8 mouse cellular contexts compared by ENCODE assay signal in the genomic region with DNA sequence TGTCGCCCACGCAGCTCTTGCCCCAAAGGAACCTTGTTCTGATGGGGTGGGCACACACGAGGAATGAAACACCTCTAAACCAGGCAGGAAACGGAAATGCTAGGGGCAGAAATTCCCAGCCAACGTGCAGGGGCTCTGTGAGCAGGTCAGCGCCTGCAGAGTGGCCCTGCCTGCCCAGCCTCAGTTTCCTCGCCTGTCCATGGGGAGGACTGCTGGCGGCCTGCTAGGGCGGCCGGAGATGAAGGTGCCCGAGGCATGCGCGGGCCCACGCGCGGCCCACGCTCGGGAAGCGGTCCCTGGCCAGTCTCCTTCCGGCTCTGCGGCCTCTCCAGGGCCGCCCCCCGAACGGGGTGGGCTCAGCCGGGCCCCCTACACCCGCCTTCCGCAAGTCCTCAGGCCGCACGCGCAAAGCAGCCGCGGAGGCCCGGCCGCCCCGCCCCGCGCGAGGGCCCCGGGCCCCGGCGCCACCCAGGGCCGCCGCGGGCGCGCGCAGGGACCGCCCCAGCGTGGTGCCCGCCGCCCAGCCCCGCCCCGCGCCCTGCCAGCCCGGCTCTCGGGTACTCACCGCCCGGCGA. TPM values are rescaled to one million over a fixed set of nuclear protein-coding genes. Genes with fewer than 3 reads are reported as not detected.
DNase-seq lines count a peak whose midpoint lies in the region; ATAC-seq lines count a peak whose summit lies in the region.

No protein-coding gene starts in this region.

- peak; percentile 34 for DNase-seq in ovary, adult 18-20 months (ENCODE audit: low spot score)
- DNase-seq in ovary, postnatal 10 days (ENCODE audit: low spot score): no peak
- DNase-seq in embryo, embryonic 11.5 days (ENCODE audit: low read depth, low spot score): peak; percentile 41
- DNase-seq in heart, postnatal 4 days: peak; percentile 24
- peak; percentile 78 for DNase-seq in limb, embryonic 10.5 days (ENCODE audit: low spot score)
- DNase-seq in cerebellum, adult 9-10 months: no peak

- H3K36me3 ChIP-seq in limb, embryonic 10.5 days: no peaks in the 10 kb centered on the region
- no peaks in the 10 kb centered on the region for H3K36me3 ChIP-seq in midbrain, embryonic 16.5 days (ENCODE audit: control insufficient read depth, insufficient read depth, low read length)
- H3K36me3 ChIP-seq in stomach, embryonic 15.5 days: no peaks in the 10 kb centered on the region

- peak; percentile 88 for ATAC-seq in midbrain, embryonic 16.5 days
- peak; percentile 87 for ATAC-seq in stomach, embryonic 15.5 days (ENCODE audit: insufficient read depth, low FRiP score, low read depth)

- WGBS in limb, embryonic 10.5 days: 4% methylated on average over 59 of the region's 59 CpGs
- 4% methylated on average over 31 of the region's 59 CpGs for WGBS in midbrain, embryonic 16.5 days
- 3% methylated on average over 35 of the region's 59 CpGs for WGBS in stomach, embryonic 15.5 days

- peak overlapping the region; percentile 80 for H3K4me2 ChIP-seq in midbrain, embryonic 16.5 days (ENCODE audit: low read length)
- peak overlapping the region; percentile 73 for H3K4me2 ChIP-seq in stomach, embryonic 15.5 days

- peaks cover 29% of the 10 kb centered on the region for H3K27me3 ChIP-seq in limb, embryonic 10.5 days (ENCODE audit: low read depth, poor library complexity, severe bottlenecking)
- no peaks in the 10 kb centered on the region; the same call in 1 of the 2 replicates for H3K27me3 ChIP-seq in midbrain, embryonic 16.5 days (ENCODE audit: control insufficient read depth, insufficient read depth, low read depth, low read length)
- H3K27me3 ChIP-seq in stomach, embryonic 15.5 days (replicated peaks): 0 out of 2 replicates have a peak, but pooled peaks cover 5% of the 10 kb centered on the region

- H3K9ac ChIP-seq in midbrain, embryonic 16.5 days (ENCODE audit: low read depth, low read length): peak overlapping the region; percentile 84
- peak overlapping the region; percentile 53 for H3K9ac ChIP-seq in stomach, embryonic 15.5 days

- no peaks in the 10 kb centered on the region for H3K9me3 ChIP-seq in limb, embryonic 10.5 days (replicated peaks)
- H3K9me3 ChIP-seq in midbrain, embryonic 16.5 days (replicated peaks; ENCODE audit: control insufficient read depth, low read length, poor library complexity, severe bottlenecking): no peaks in the 10 kb centered on the region
- no peaks in the 10 kb centered on the region for H3K9me3 ChIP-seq in stomach, embryonic 15.5 days

- H3K4me1 ChIP-seq in limb, embryonic 10.5 days: peaks cover 30% of the 10 kb centered on the region
- H3K4me1 ChIP-seq in midbrain, embryonic 16.5 days (ENCODE audit: control insufficient read depth, insufficient read depth, low read length): peaks cover 13% of the 10 kb centered on the region
- H3K4me1 ChIP-seq in stomach, embryonic 15.5 days: peaks cover 8% of the 10 kb centered on the region

- peak overlapping the region; percentile 91 for H3K27ac ChIP-seq in limb, embryonic 10.5 days
- H3K27ac ChIP-seq in midbrain, embryonic 16.5 days (ENCODE audit: low read length): peak overlapping the region; percentile 67
- H3K27ac ChIP-seq in stomach, embryonic 15.5 days: no peak overlapping the region

- H3K4me3 ChIP-seq in limb, embryonic 10.5 days: peak overlapping the region; percentile 63
- H3K4me3 ChIP-seq in midbrain, embryonic 16.5 days (ENCODE audit: low read depth, low read length): peak overlapping the region; percentile 72
- H3K4me3 ChIP-seq in stomach, embryonic 15.5 days (replicated peaks): peak overlapping the region; percentile 48

RNA-seq across cellular contexts. Expression of a gene that starts 0.4 kb away (rescaled TPM):
- 1 to 10 TPM; 2.1 to 2.6 TPM for total RNA-seq in heart, postnatal 4 days (2021)
- 2.3 and 2.5 TPM in 2 replicates for polyA plus RNA-seq in limb, embryonic 10.5 days (2016; fragmentation: Nextera tagmentation; extraction: Ambion mirVana)
- 22.1 and 25.4 TPM in 2 replicates for polyA plus RNA-seq in midbrain, embryonic 16.5 days (2015; fragmentation: Nextera tagmentation; extraction: Ambion mirVana)
- polyA plus RNA-seq in stomach, embryonic 15.5 days (2015; fragmentation: Nextera tagmentation; extraction: Ambion mirVana): 9.8 and 12.6 TPM in 2 replicates

Comparison
In these comparisons a context has a peak if more than half of its experiments do, and no peak if none do; other contexts are left out.
1. DNase-seq: peak in ovary, adult 18-20 months (single experiment), embryo, embryonic 11.5 days (single experiment), heart, postnatal 4 days (single experiment) and limb, embryonic 10.5 days (single experiment); none in ovary, postnatal 10 days (single experiment) and cerebellum, adult 9-10 months (single experiment).
2. Peak in every context shown above with its lines, with median percentiles within 50 percentile points of each other: H3K4me3 ChIP-seq.